Mouse (Mus musculus) heart, postnatal 25 days (tissue): Measurements from ENCODE around the gene Mpig6b. TPM values are rescaled to one million over a fixed set of nuclear protein-coding genes. Genes with fewer than 3 reads are reported as not detected.
"Not testable (repeated sequence)": the region's sequence is repeated elsewhere in the genome, so short reads cannot be mapped to it uniquely, and the experiment has no call there.

Experiments used
- DNase-seq: peaks from one replicate; pipeline ENCODE4 v3.0.0; 2022; ENCODE audit warnings: low spot score
- intact Hi-C: fragments of 180-260 bp; cut with DNase I; formaldehyde crosslinking; loops from one replicate; pipeline ENCODE4 v1.15.1; 2025
- total RNA-seq, 2 experiments: library from RNA; stranded (reverse); gene quantifications; 2 replicates each; pipeline ENCODE4 v1.2.3; 2021

Mpig6b gene
- total RNA-seq, 2 experiments from 2014 or later: 0.18 to 0.87 TPM

DNA sequence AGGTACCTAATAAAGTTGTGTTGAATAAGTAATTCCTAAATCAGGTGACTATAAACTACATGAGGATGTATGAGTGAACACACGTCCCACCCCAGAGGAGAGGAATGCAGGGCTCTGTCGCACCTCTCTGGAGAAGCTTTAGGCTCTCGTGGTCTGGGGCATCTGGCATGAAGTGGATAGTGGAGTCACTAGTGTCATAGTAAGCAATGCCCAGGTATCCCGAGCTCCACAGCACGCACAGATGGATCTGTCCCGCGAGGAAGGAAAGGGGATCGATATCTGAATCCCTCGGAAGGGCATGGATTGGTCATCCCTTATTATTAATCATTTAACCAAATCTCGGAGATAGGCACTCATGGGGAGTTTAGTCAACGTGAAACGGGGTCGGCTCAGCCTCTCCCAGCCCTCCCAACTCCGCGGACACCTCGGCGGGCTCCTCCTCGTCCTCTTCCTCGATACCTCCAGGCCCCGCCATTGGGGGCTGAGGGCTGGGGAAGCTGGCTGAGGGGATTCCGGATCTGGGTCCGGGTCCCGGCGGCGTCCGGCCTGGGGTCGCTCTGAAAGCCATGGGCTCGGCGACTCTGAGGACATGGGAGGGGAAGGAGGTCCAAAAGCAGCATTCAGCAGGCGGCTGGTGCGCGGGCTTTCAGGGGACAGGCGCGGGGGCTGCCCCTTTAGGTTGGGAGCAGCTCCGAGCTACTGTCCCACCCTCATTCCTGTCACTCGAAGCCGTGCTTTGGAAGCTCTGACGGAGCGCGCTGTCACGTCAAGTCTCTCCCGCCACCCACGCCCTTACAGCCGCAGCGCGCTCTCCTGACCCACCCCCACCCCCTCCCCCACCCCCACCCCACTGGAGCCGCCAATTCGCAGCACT, 19.9 kb downstream of the Mpig6b start:
- intact Hi-C loops: loop anchor here (2.0 kb wide), 1 partner anchor 23 kb away; no protein-coding TSS in a partner anchor

DNA sequence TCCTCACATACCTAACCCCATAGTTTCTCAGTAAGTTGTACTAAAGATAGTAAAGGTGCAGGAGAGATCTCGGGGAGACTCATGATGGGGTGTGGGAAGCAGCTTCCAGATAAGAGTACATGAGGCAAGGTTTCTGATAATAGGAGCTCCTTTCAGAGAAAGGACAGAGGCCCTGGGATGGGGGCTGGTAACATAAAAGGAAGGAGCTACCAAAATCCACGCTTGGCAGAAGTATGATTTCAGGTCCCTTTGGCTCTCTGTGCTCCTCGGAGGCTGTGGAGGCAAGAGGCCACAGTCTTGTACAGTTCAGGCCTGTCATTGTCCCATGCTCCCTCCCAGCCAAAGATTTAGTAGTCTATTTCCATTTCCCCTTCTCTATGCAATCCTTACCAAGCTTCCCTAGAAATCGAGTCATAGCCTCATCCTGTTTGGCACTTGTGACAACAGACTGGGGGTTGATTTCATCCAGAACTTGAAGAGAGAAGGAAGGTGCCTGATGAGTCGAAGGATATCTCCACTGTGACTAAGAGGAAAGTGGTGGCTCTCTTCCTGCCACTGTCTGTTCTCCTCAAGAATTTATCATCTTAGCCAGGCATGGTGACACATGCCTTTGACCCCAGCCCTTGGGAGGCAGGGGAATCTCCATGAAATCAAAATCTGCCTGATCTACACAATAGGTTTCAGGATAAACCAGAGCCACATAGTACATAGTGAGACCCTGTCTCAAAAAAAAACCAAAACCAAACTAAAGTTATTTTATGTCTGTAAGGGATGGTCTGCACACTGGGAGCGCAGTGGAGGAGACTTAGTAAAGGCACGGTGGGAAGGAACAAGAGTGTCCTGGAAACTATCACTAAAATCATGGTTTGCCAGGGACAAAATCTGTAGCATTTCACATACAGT, 20.8 kb downstream of the Mpig6b start:
- intact Hi-C loops: loop anchor here (2.0 kb wide), 1 partner anchor 22 kb away; no protein-coding TSS in a partner anchor
- no peak for DNase-seq

More for the DNA sequence above, 19.9 kb downstream of the Mpig6b start:
- DNase-seq: no peak

DNA sequence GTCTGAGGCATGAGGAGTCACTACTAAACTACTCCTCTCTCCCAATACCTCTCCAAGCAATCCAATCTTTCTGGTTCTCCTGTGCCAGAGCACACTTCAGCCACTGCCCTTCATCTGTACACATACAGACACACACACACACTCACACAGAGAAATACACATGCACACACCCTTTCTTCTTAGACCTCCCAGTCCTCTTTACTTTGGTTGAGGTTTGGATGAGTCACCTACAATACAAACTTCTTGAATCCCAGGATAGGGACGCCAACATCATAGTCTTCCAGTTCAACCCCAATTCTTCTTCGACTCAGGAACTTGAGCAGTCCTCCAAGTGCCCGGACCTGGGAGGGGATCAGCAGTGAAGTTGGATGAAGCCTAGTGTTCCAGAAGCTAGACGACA, 22.2 kb downstream of the Mpig6b start:
- no peak for DNase-seq
- intact Hi-C loops: loop anchor here (2.0 kb wide), 1 partner anchor 21 kb away; no protein-coding TSS in a partner anchor

DNA sequence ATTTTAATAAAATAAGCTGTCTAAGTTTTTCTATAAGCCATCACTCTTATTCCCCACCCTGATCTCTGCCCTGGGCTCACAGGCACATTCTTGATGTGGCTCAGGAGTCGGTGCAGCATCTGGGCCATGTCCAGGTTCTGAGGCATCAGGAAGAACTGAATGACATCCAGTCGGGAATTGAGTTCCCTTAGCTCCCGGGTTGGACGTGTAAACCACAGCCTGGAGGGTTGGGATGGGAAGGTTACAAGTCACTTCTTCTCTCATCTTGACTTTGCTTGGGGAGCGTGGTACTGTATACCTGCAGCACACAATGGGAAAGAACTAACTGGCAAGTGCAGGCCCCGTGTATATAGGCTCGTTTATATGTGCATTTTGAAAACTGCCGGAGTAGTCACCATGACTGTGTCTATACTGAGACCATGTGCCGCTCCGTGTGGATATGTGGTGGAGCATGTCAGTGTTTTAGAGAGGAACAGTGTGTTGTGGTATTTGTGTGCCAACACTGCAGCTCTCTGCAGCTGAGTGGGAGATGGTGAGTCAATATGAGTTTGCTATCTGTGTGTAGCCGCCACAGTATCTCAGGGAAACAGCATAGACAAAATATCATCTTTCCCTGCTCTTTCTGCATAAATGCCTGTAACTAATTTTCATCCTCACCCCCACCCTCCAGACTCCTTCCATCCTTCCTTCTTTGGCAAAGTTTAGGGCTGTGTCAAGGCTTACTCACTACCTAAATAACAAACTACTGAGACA, 26.7 kb downstream of the Mpig6b start:
- intact Hi-C loops: no loop called here
- DNase-seq: no peak

DNA sequence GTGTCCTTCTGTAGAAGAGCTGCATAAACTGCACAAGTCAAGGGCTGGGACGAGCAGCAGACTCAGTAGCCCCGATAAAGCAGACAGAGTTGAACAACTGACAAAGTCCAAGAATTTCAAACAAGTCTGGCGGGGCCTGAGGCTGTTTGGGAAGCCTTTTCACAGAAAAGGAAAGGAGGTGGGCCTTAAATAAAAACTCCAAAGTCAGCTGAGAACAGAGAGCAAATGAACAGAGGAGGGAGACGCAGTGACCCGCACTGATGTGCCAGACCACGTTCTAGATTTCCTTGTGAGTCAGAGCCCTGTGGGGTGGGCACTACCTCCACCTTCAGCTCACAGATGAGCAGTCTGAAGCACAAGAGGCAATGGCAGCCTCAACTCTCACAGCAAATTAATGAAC, 31.1 kb downstream of the Mpig6b start:
- intact Hi-C loops: no loop called here
- no peak for DNase-seq

DNA sequence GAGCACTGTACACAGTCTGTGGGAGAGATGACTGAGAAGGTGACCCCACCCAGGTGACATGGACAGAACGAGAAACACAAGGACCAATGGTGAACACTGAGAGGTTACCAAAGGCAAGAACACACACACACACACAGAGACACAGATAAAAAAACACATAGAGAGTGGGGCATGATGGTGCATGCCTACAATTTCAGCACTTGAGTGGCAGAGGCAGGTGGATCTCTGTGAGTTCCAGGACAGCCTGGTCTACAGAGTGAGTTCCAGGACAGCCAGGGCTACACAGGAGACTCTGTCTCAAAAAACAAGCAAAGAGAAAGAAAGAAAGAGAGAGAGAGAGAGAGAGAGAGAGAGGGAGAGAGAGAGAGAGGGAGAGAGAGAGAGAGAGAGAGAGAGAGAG, 32.3 kb downstream of the Mpig6b start:
- intact Hi-C loops, DNase-seq: not testable (repeated sequence)

DNA sequence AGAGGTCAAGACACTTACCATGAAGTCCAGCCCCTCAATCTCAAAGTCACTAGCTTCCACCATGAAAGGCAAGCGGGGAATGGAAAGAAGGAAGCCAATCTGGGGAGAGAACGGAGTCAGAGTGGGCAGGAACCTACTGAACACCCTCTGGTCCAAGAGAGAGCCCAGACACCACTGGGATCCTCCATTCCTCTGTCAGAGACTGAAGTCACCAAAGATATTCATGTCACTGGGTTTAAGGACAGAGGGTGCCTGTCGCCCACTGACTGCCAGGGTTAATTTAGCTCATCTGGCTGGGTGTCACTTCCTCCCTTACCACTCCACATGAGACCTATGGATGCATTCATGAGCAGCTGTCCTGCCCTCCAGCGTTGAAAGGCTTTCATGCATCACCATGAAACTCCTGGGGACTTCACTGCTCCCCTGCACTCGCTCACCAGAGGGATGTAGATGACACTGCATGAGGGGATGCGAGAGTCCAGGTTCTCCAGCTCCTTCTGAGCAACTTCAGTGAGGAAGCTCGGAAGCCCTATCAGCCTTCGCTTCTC, 33.6 kb downstream of the Mpig6b start:
- no peak for DNase-seq
- intact Hi-C loops: no loop called here

DNA sequence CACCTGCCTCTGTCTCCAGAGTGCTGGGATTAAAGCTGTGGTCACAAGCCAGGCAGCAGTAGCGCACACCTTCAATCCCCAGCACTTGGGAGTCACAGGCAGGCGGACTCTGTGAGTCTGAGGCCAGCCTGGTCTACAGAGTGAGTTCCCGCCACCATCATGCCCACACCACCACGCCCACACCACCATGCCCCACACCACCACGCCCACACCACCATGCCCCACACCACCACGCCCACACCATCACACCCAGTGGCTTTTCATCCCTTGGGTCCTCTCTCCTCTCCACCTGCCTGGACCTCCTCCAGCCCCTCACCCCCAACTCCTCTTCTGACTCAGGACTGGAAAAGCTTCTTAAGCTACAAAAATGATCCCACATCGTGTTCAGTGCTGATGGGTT, 34.1 kb downstream of the Mpig6b start:
- no peak for DNase-seq
- intact Hi-C loops: no loop called here

DNA sequence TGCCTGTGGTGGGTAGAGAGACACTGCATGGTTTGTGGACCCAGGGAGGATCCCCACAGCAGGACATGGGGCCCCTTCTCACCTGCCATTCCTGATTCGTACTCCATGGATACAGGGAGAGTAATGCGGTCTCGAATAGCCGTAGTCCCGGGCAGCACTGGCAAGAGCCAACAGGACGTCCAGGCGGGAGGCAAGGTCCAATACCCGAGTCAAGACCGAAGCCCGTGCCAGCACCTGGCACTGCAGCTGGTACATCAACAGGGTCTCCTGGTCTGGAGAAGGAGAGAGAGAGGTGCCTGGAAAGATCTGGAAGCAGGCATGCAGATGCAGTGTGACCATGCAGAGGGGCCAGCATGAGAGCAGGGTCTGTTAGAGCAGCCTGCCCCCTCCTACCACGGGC, 34.7 kb downstream of the Mpig6b start:
- intact Hi-C loops: no loop called here

DNA sequence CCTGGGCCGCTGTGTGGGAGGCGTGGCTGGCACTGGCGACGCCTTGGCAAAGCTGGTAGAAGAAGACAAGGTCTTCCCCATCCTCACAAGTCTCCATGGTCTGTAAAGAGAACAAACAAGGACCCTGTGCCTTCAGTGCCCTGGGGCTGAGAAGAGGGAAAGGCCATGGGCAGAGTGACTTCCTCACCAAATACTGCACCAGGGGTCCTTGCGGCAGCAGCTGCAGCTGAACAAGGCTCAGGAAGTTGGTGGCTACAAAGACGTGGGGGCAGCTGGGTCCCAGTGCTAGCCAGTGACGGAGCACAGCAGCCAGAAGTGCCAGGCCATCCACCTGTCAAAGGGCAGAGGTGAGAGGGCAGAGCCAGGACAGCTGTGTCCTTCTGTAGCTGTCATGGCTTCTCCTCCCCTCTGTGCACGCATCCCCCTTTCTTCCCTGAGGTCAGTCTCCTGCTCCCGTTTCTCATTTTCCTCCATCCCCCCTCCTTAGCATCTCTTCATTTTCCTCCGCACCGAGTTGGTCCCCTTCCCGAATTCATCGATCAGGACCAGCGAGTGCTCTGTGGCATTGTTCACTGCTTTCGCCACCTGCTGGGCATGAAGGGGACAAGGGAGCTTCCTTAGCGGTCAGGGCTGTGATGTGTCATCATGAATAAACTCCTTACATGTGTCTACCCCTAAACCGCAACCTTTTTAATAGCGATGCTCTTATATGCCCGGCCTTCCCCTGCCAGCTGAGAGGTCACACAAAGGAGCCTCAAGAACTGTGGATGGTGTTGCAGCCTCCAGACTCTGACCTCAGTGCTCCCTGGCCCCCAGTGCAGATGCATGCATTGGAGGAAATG, 36.1 kb downstream of the Mpig6b start:
- intact Hi-C loops: loop anchor here (10.0 kb wide), 1 partner anchor 205 kb away; the partner anchor contains the start of genes Atp6v1g2 and Nfkbil1
- DNase-seq: no peak

More for the DNA sequence above, 34.7 kb downstream of the Mpig6b start:
- no peak for DNase-seq

DNA sequence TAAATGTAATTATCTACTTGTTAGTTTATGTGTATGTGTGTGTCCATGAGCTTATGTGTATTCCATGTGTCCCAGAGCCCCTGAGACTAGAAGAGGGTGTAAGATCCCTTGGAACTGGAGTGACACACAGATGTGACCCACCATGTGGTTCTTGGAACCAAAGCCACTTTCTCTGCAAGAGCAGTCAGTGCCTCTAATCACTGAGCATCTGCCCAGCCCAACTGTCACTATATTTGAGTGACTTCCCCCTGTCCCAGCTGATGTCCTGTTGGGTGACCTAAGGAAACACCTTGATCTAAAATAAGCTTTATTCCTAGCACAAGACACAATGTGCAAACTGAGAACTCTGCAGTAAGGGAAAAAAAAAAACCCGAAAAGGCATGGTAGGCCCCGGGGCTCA, 37.7 kb downstream of the Mpig6b start:
- intact Hi-C loops: loop anchor here (10.0 kb wide), 1 partner anchor 206 kb away; the partner anchor contains the start of genes Atp6v1g2 and Nfkbil1
- DNase-seq: no peak

DNA sequence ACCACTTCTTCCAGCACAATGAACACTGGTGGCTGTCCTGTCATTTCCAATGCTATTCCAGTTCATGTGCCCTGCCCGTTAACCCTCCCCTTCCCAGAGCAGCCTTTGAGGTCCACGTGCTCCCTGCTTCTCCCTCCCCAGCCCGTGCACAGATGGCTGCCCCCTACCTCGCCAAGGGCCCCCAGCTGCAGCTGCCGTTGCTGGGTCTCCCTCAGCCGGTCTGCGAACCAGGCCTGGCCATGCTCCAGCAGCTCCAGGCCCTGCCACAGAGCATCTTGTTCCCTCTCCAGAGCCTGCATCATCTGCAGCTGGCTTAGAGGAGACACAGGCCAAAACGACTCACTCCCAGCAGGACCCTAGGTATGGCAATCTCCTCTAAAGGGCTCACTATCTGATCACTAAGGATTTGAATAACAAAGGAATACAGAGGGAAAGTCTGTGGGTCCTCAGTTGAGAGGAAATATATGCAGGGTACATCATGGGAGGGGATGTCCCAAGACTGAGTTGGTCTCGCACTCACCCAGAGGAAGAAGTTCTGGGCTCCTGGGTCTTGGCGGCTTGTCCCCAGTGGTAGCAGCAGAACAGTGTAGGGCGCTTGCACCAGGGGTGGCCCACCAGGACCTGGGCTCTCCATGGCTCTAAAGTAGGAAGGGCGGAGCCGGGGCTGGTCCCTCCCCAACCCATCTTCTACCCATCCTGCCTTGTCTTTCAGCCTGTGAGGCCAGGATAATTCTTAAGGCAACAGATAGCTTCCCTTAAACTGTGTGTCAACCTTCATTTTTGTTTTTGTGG, 38.5 kb downstream of the Mpig6b start, which contains the start of gene Sapcd1:
TSS of gene Sapcd1 (minus strand) at position 740 of the 792 bp plus-strand sequence.
- intact Hi-C loops: loop anchor here (10.0 kb wide), 1 partner anchor 207 kb away; the partner anchor contains the start of genes Atp6v1g2 and Nfkbil1
- DNase-seq: no peak

DNA sequence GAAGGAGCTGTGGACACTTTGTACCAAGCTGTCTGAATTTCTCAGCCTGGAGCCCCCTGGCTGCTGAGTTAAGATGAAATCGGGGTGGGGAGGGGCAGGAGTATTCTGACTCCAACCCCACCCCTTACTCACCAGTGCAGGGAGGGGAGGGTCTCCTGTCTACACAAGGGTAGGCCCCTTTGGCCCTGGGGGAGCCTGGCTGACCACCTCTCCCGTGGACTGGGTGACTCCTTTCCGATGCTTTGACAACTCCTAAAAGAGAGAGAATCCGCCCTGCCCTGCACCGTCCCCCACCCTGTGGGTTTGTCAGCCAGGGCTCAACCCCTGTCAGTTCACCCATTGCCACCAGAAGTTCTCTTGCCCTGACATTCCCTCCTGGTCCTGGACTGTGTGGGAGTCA, 39.8 kb downstream of the Mpig6b start:
- intact Hi-C loops: loop anchor here (10.0 kb wide), 1 partner anchor 209 kb away; the partner anchor contains the start of genes Atp6v1g2 and Nfkbil1
- no peak for DNase-seq

DNA sequence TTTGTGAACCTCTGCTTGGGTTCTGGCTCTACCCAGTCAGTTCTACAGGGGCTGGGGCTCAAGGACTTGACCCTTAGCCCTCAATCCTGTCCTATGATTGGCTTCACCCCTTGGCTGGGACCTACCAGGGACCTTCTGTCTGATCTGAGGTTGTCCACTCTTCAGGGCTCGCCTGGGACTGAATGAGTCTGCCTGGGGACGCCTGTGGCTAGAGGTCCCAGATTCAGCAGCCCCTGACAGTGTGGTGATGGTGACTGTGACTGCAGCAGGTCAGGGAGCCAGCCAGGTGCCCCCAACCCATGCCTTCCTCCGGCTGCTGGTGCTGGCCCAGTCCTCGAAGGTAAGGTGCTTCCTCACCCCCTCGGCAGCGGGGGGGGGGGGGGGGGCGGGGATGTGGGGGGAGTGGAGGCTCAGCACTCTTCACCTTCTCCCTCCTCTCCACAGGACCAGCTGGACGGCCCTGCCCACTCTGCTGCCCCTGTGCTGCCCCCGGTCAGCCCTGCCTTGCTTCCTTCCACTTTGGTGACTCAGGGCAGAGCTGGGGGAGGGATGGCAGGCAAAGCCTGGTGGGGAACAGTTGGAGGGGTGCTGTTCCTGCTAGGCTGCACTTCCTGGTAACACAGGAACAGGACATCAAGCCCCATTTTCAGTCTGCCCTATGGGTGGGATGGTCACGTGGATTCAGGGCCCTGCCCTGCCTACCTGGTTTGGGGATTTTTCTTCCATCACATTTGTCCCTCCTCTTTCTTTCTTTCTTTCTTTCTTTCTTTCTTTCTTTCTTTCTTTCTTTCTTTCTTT, 41.1 kb downstream of the Mpig6b start:
- intact Hi-C loops: loop anchor here (5.0 to 10.0 kb wide), 2 partner anchors 52 to 210 kb away; partner anchors contain the start of genes Atp6v1g2, Ly6g6d, Ly6g6e and Nfkbil1
- no peak for DNase-seq

DNA sequence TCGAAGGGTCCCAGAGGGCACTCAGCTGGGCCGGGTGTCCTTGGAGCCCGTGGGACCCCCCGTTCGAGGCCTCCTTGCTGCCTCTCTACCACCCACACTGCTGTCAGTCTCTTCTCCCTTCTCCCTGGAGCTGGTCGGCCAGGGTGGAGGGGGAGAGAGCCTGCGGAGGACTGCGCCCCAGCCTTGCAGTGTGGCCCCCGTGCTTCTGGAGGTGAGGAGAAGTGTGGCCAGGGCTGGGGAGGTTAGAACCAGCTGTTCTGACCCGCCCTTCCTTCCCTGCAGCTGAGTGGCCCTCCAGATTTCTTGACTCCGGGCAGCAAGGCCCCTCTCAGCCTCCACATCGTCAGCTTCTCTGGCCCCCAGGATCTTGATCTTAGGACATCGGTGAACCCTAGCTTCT, 41.7 kb downstream of the Mpig6b start:
- no peak for DNase-seq
- intact Hi-C loops: loop anchor here (5.0 to 10.0 kb wide), 2 partner anchors 53 to 211 kb away; partner anchors contain the start of genes Atp6v1g2, Ly6g6d, Ly6g6e and Nfkbil1

DNA sequence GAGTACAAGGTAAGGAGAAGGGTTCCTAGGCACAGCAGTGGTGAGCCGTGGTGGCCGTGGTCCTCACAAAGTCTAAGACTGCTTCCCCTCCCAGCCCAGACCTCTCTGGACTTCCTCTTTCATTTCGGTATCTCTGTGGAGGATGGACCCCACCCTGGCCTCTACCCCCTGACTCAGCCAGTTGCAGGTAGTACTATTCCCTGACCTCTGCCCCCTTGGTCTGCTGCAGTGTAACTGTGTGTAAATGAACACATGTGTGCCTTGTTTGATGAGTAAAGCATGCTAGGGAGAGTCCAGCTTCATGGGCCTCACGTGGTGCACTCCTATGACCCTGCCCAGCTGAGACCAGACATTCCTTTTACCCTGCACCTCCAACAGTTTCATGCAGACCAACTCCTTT, 42.2 kb downstream of the Mpig6b start:
- intact Hi-C loops: loop anchor here (2.0 to 10.0 kb wide), 3 partner anchors 21 to 211 kb away; partner anchors contain the start of genes Atp6v1g2, Ly6g6d, Ly6g6e and Nfkbil1
- no peak for DNase-seq
